Mouse (Mus musculus): ENCODE results near the gene Pth2r. TPM values are rescaled to one million over a fixed set of nuclear protein-coding genes. Genes with fewer than 3 reads are reported as not detected.

Gene Pth2r
- total RNA-seq, 1 experiment = 0.09 TPM

- in situ Hi-C loops (cut with MboI; ENCODE audit: low sequenced_read_pairs in 2 of 2, unreplicated experiment in 2 of 2) = loop anchor here (25.0 kb wide), 2 partner anchors 354 to 779 kb away; no protein-coding TSS in a partner anchor
- Histone ChIP-seq H3K9ac (ENCODE audit: insufficient read depth, low read depth, low read length, poor library complexity, severe bottlenecking) (no peak overlapping the region), H3K9me3 (ENCODE audit: control insufficient read depth, insufficient read depth, low read depth, low read length) (no peaks in the 10 kb centered on the region), H3K27ac (ENCODE audit: insufficient read depth, low read depth, low read length, poor library complexity, severe bottlenecking) (no peak overlapping the region), H3K4me3 (ENCODE audit: insufficient read depth in 1 of 2, low read depth in 1 of 2, low read length in 2 of 2, poor library complexity in 1 of 2, severe bottlenecking in 1 of 2) (no peak overlapping the region), H3K4me1 (ENCODE audit: control insufficient read depth in 2 of 2, insufficient read depth in 2 of 2, low read length in 2 of 2, poor library complexity in 1 of 2) (peaks cover 0 to 3% of the 10 kb centered on the region in 2 experiments; a peak in 2 of 4 replicates), H3K36me3 (ENCODE audit: control insufficient read depth, insufficient read depth, low read length, poor library complexity, severe bottlenecking) (no peaks in the 10 kb centered on the region)
- no peak for DNase-seq (ENCODE audit: low read depth, low spot score)
- TF ChIP-seq CHD2 (IDR thresholded peaks at IDR 0.05; ENCODE audit: low read depth, low read length) = no peak
- no peak for TF ChIP-seq ZNF384 (IDR thresholded peaks at IDR 0.05; ENCODE audit: low read depth, low read length)
- TF ChIP-seq ZC3H11A (IDR thresholded peaks at IDR 0.05; ENCODE audit: borderline replicate concordance, low read depth, low read length) = no peak
- no peak for TF ChIP-seq HCFC1 (IDR thresholded peaks at IDR 0.05; ENCODE audit: borderline replicate concordance, insufficient read depth, low read length)
- no peak for TF ChIP-seq MAFK (IDR thresholded peaks at IDR 0.05; ENCODE audit: insufficient read depth, low read depth, low read length)
Measured at GRCm38 (mm10) chr1:65308476-65308875, 26.6 kb downstream of the Pth2r start.

- Histone ChIP-seq H3K9me3 (ENCODE audit: control insufficient read depth, insufficient read depth, low read depth, low read length) (no peaks in the 10 kb centered on the region), H3K4me3 (ENCODE audit: insufficient read depth in 1 of 2, low read depth in 1 of 2, low read length in 2 of 2, poor library complexity in 1 of 2, severe bottlenecking in 1 of 2) (peak overlapping the region; percentile 64 to 68), H3K27ac (ENCODE audit: insufficient read depth, low read depth, low read length, poor library complexity, severe bottlenecking) (no peak overlapping the region), H3K4me1 (ENCODE audit: control insufficient read depth in 2 of 2, insufficient read depth in 2 of 2, low read length in 2 of 2, poor library complexity in 1 of 2) (peaks cover 0 to 3% of the 10 kb centered on the region in 2 experiments; a peak in 2 of 4 replicates), H3K36me3 (ENCODE audit: control insufficient read depth, insufficient read depth, low read length, poor library complexity, severe bottlenecking) (no peaks in the 10 kb centered on the region), H3K9ac (ENCODE audit: insufficient read depth, low read depth, low read length, poor library complexity, severe bottlenecking) (no peak overlapping the region; the same call in 1 of the 2 replicates)
- in situ Hi-C loops (cut with MboI; ENCODE audit: low sequenced_read_pairs in 2 of 2, unreplicated experiment in 2 of 2) = loop anchor here (10.0 to 25.0 kb wide), 3 partner anchors 351 to 783 kb away; no protein-coding TSS in a partner anchor
- TF ChIP-seq CHD2 (IDR thresholded peaks at IDR 0.05; ENCODE audit: low read depth, low read length) (no peak), MAFK (IDR thresholded peaks at IDR 0.05; ENCODE audit: insufficient read depth, low read depth, low read length) (no peak), HCFC1 (IDR thresholded peaks at IDR 0.05; ENCODE audit: borderline replicate concordance, insufficient read depth, low read length) (no peak), ZNF384 (IDR thresholded peaks at IDR 0.05; ENCODE audit: low read depth, low read length) (no peak), ZC3H11A (IDR thresholded peaks at IDR 0.05; ENCODE audit: borderline replicate concordance, low read depth, low read length) (no peak)
- no peak for DNase-seq (ENCODE audit: low read depth, low spot score)
Measured at GRCm38 (mm10) chr1:65311214-65311933, 29.5 kb downstream of the Pth2r start.

- Histone ChIP-seq H3K36me3 (ENCODE audit: control insufficient read depth, insufficient read depth, low read length, poor library complexity, severe bottlenecking) (no peaks in the 10 kb centered on the region), H3K9ac (ENCODE audit: insufficient read depth, low read depth, low read length, poor library complexity, severe bottlenecking) (no peak overlapping the region), H3K4me1 (ENCODE audit: control insufficient read depth in 2 of 2, insufficient read depth in 2 of 2, low read length in 2 of 2, poor library complexity in 1 of 2) (peaks cover 0 to 2% of the 10 kb centered on the region in 2 experiments; a peak in 2 of 4 replicates), H3K4me3 (ENCODE audit: insufficient read depth in 1 of 2, low read depth in 1 of 2, low read length in 2 of 2, poor library complexity in 1 of 2, severe bottlenecking in 1 of 2) (no peak overlapping the region), H3K27ac (ENCODE audit: insufficient read depth, low read depth, low read length, poor library complexity, severe bottlenecking) (no peak overlapping the region), H3K9me3 (ENCODE audit: control insufficient read depth, insufficient read depth, low read depth, low read length) (no peaks in the 10 kb centered on the region)
- peak; percentile 89 for TF ChIP-seq ZNF384 (IDR thresholded peaks at IDR 0.05; ENCODE audit: low read depth, low read length)
- peak; percentile 52; the same call in 1 of the 2 replicates for TF ChIP-seq ZC3H11A (IDR thresholded peaks at IDR 0.05; ENCODE audit: borderline replicate concordance, low read depth, low read length)
- TF ChIP-seq MAFK (IDR thresholded peaks at IDR 0.05; ENCODE audit: insufficient read depth, low read depth, low read length) = no peak
- peak; percentile 51 for DNase-seq (ENCODE audit: low read depth, low spot score)
- in situ Hi-C loops (cut with MboI; ENCODE audit: low sequenced_read_pairs in 2 of 2, unreplicated experiment in 2 of 2) = loop anchor here (10.0 to 25.0 kb wide), 3 partner anchors 350 to 783 kb away; no protein-coding TSS in a partner anchor
Measured at GRCm38 (mm10) chr1:65312118-65312517, 30.3 kb downstream of the Pth2r start.

- no peak for DNase-seq (ENCODE audit: low read depth, low spot score)
- no peak overlapping the region for H3K9ac ChIP-seq (ENCODE audit: insufficient read depth, low read depth, low read length, poor library complexity, severe bottlenecking)
- H3K4me3 ChIP-seq (ENCODE audit: insufficient read depth in 1 of 2, low read depth in 1 of 2, low read length in 2 of 2, poor library complexity in 1 of 2, severe bottlenecking in 1 of 2) = no peak overlapping the region
- H3K27ac ChIP-seq (ENCODE audit: insufficient read depth, low read depth, low read length, poor library complexity, severe bottlenecking) = no peak overlapping the region
- TF ChIP-seq CHD2 (IDR thresholded peaks at IDR 0.05; ENCODE audit: low read depth, low read length) (no peak), ZNF384 (IDR thresholded peaks at IDR 0.05; ENCODE audit: low read depth, low read length) (no peak), HCFC1 (IDR thresholded peaks at IDR 0.05; ENCODE audit: borderline replicate concordance, insufficient read depth, low read length) (no peak), MAFK (IDR thresholded peaks at IDR 0.05; ENCODE audit: insufficient read depth, low read depth, low read length) (no peak), ZC3H11A (IDR thresholded peaks at IDR 0.05; ENCODE audit: borderline replicate concordance, low read depth, low read length) (no peak)
- no peaks in the 10 kb centered on the region; a peak in 1 of 4 replicates for H3K4me1 ChIP-seq (ENCODE audit: control insufficient read depth in 2 of 2, insufficient read depth in 2 of 2, low read length in 2 of 2, poor library complexity in 1 of 2)
- H3K36me3 ChIP-seq (ENCODE audit: control insufficient read depth, insufficient read depth, low read length, poor library complexity, severe bottlenecking) = no peaks in the 10 kb centered on the region
- in situ Hi-C loops (cut with MboI; ENCODE audit: low sequenced_read_pairs in 2 of 2, unreplicated experiment in 2 of 2) = loop anchor here (10.0 to 25.0 kb wide), 3 partner anchors 349 to 782 kb away; no protein-coding TSS in a partner anchor
- no peaks in the 10 kb centered on the region for H3K9me3 ChIP-seq (ENCODE audit: control insufficient read depth, insufficient read depth, low read depth, low read length)
Measured at GRCm38 (mm10) chr1:65312896-65313295, 31.0 kb downstream of the Pth2r start.

All from ES-E14 (cell line).